Mouse (Mus musculus): ENCODE measurements at regions not wholly inside any gene's neighbourhood (a gene's known extent, or its start where the extent isn't known, plus 50 kb on each side); places are given as distances from the start of the nearest gene placed in this dataset.

- DNase-seq: peak; percentile 28
Measured at GRCm38 (mm10) chr9:83273361-83273975, 127.0 kb upstream of the Hmgn3 start.

GRCm38 (mm10) chr9:83265736-83266135 lies 119.3 kb upstream of the Hmgn3 start:
- peak; percentile 41 for DNase-seq

GRCm38 (mm10) chr9:83259511-83259910 lies 113.0 kb upstream of the Hmgn3 start:
- no peak for DNase-seq

- no peak for DNase-seq
Measured at GRCm38 (mm10) chr9:83258986-83259385, 112.5 kb upstream of the Hmgn3 start.

GRCm38 (mm10) chr9:83258476-83258875 lies 112.0 kb upstream of the Hmgn3 start:
- DNase-seq: no peak

GRCm38 (mm10) chr9:83254356-83254755 lies 107.9 kb upstream of the Hmgn3 start:
- no peak for DNase-seq

- DNase-seq: no peak
Measured at GRCm38 (mm10) chr9:83253789-83254188, 107.3 kb upstream of the Hmgn3 start.

- no peak for DNase-seq
Measured at GRCm38 (mm10) chr9:83251793-83252192, 105.3 kb upstream of the Hmgn3 start.

GRCm38 (mm10) chr9:83249871-83250270 lies 103.4 kb upstream of the Hmgn3 start:
- peak; percentile 70 for DNase-seq

- DNase-seq: no peak
Measured at GRCm38 (mm10) chr9:83248164-83248730, 101.8 kb upstream of the Hmgn3 start.

GRCm38 (mm10) chr9:83247066-83247668 lies 100.7 kb upstream of the Hmgn3 start:
- DNase-seq: peak; percentile 41

- DNase-seq: no peak
Measured at GRCm38 (mm10) chr9:83241119-83241518, 94.6 kb upstream of the Hmgn3 start.

- no peak for DNase-seq
Measured at GRCm38 (mm10) chr9:83239097-83239496, 92.6 kb upstream of the Hmgn3 start.

- peak; percentile 66 for DNase-seq
Measured at GRCm38 (mm10) chr9:83221866-83222265, 75.4 kb upstream of the Hmgn3 start.

GRCm38 (mm10) chr9:83202583-83202982 lies 56.1 kb upstream of the Hmgn3 start:
- DNase-seq: no peak

GRCm38 (mm10) chr9:83199771-83200170 lies 53.3 kb upstream of the Hmgn3 start:
- DNase-seq: peak; percentile 40

GRCm38 (mm10) chr9:83199176-83199575 lies 52.7 kb upstream of the Hmgn3 start:
- peak; percentile 68 for DNase-seq

- DNase-seq: no peak
Measured at GRCm38 (mm10) chr9:83197013-83197412, 50.5 kb upstream of the Hmgn3 start.

Measured in adrenal gland, adult 2 months (tissue).